Mouse (Mus musculus): ENCODE measurements around the gene Copg2.
"Not testable (repeated sequence)": the region's sequence is repeated elsewhere in the genome, so short reads cannot be mapped to it uniquely, and the experiment has no call there.

Copg2 gene

DNA sequence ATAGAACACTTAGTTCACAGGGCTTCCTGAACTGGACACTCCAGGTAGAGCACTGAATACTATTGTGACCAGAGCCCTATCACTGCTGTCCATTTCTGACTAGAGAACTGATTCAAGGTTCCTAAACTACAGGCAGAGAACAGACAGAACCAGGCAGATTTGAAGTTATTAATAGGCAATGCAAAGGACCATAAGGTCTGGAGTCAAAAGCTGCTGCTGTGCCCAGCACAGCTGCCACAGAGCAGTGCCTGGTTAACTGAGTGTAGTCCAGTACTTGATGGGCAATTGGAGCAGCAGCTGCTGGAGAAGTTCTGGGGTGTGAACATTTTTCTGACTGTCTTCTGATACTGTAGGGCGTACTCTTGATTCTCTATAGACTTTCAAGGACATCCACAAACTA lies 30.1 kb downstream of the Copg2 start:
- TF ChIP-seq CTCF (conservative IDR thresholded peaks at IDR 0.05; ENCODE audit: low read length) (no peak), POU5F1 (IDR thresholded peaks at IDR 0.05; ENCODE audit: borderline replicate concordance, low read length) (no peak), NANOG (IDR thresholded peaks at IDR 0.05; ENCODE audit: borderline replicate concordance, low read length) (no peak)
- no peaks in the 10 kb centered on the region for H3K4me1 ChIP-seq (replicated peaks; ENCODE audit: low read depth, low read length)
- no peak overlapping the region for H3K4me3 ChIP-seq (replicated peaks; ENCODE audit: low read length)
- no peaks in the 10 kb centered on the region for H3K9me3 ChIP-seq (ENCODE audit: low read length)
- H3K36me3 ChIP-seq (ENCODE audit: insufficient read depth, low read length), result no peaks in the 10 kb centered on the region
- H3K27me3 ChIP-seq (ENCODE audit: insufficient read depth, low read length), result no peaks in the 10 kb centered on the region

DNA sequence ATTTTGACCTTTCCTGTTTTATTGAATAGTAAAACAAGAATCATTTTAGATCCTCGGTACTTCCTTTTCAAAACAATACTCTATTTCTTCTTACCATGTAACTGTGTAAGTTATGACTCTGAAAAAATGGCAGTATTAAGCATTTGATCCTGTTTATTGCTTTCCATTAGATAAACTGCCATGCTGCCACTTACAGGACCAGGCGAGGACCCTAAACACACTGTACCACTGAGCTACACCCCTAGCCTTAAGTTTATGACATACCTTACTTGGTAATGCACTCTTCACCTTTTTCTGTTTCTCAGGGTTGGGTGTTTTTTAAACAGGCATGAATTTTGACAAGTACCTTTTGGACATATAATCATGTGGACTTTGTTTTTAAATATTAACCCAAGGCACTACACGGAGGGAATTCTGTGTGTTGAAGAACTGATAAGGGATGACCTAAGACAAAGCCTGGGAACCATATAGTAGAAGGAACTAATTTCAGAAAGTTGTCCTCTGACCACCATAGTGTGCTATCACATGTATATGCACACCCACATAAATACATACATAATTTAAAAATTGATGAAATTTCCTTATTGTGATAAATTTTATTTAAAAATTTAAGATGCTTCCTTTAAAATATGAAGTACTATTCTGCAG lies 31.4 kb downstream of the Copg2 start:
- H3K36me3 ChIP-seq (ENCODE audit: insufficient read depth, low read length), result no peaks in the 10 kb centered on the region
- no peaks in the 10 kb centered on the region for H3K9me3 ChIP-seq (ENCODE audit: low read length)
- TF ChIP-seq NANOG (IDR thresholded peaks at IDR 0.05; ENCODE audit: borderline replicate concordance, low read length), result no peak
- no peak for TF ChIP-seq POU5F1 (IDR thresholded peaks at IDR 0.05; ENCODE audit: borderline replicate concordance, low read length)
- no peak for TF ChIP-seq CTCF (conservative IDR thresholded peaks at IDR 0.05; ENCODE audit: low read length)
- no peaks in the 10 kb centered on the region for H3K27me3 ChIP-seq (ENCODE audit: insufficient read depth, low read length)
- H3K4me1 ChIP-seq (replicated peaks; ENCODE audit: low read depth, low read length), result no peaks in the 10 kb centered on the region
- no peak overlapping the region for H3K4me3 ChIP-seq (replicated peaks; ENCODE audit: low read length)

DNA sequence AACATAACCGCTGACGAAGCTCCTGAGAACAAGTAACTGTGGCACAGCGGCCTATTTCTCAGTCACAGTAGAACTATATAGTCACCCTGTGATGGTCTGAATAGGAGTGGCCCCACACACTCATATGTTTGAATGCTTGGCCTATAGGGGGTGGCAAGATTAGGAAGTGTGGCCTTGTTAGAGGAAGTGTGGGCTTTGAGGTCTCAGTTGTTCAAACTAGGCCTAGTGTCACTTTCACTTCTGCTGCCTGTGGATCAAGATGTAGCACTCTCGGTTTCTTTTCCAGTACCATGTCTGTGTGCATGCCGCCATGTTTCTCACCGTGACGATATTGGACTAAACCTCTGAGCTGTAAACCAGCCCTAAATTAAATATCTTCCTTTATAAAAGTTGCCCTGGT lies 40.6 kb downstream of the Copg2 start:
- Histone ChIP-seq H3K9me3 (ENCODE audit: low read length) (no peaks in the 10 kb centered on the region), H3K4me1 (replicated peaks; ENCODE audit: low read depth, low read length) (no peaks in the 10 kb centered on the region), H3K27me3 (ENCODE audit: insufficient read depth, low read length) (no peaks in the 10 kb centered on the region), H3K36me3 (ENCODE audit: insufficient read depth, low read length) (peaks cover 16% of the 10 kb centered on the region), H3K4me3 (replicated peaks; ENCODE audit: low read length) (no peak overlapping the region)
- TF ChIP-seq CTCF (conservative IDR thresholded peaks at IDR 0.05; ENCODE audit: low read length) (no peak), POU5F1 (IDR thresholded peaks at IDR 0.05; ENCODE audit: borderline replicate concordance, low read length) (no peak), NANOG (IDR thresholded peaks at IDR 0.05; ENCODE audit: borderline replicate concordance, low read length) (no peak)

DNA sequence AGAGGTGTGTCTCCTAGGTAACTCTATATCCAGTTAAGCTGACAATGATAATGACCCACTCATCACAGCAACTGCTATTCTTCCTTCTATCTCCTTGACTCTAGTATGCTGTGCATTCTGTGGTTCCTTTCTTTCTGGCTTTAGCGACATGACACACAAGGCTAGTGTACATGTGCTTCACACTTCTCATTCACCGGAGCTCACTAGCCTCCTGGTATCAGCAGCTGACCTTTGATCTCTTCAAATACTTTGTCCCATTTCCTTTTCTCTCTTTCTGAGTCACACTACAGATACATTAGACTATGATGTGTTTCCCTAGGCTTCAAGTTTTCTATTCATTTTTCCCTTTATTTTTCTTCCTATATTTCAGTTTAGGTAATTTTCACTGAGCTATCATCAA lies 41.4 kb downstream of the Copg2 start:
- TF ChIP-seq POU5F1 (IDR thresholded peaks at IDR 0.05; ENCODE audit: borderline replicate concordance, low read length) (no peak), CTCF (conservative IDR thresholded peaks at IDR 0.05; ENCODE audit: low read length) (no peak), NANOG (IDR thresholded peaks at IDR 0.05; ENCODE audit: borderline replicate concordance, low read length) (no peak)

DNA sequence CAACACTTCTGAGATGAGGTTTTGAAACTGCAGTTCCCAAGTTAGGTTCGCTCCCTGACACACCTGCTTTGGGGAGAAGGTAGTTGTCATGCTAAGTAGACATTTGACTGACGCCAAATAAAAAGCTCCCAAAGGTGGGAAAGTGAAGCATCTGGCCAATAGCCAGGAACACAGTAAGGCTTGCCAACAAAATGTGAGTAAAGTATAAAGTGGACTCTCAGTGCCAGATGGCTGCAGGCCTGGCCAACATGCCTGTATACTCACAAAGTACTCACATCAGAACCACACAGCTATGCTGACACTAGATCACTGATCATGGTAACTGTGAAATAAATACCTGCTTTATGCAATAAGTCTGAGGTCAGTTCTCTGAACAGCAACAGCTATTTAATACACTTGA lies 46.8 kb downstream of the Copg2 start:
- Histone ChIP-seq H3K4me3 (replicated peaks; ENCODE audit: low read length) (no peak overlapping the region), H3K36me3 (ENCODE audit: insufficient read depth, low read length) (peaks cover 7% of the 10 kb centered on the region; the same call in 1 of the 2 replicates), H3K9me3 (ENCODE audit: low read length) (no peaks in the 10 kb centered on the region), H3K27me3 (ENCODE audit: insufficient read depth, low read length) (no peaks in the 10 kb centered on the region), H3K4me1 (replicated peaks; ENCODE audit: low read depth, low read length) (no peaks in the 10 kb centered on the region)
- TF ChIP-seq NANOG (IDR thresholded peaks at IDR 0.05; ENCODE audit: borderline replicate concordance, low read length) (no peak), CTCF (conservative IDR thresholded peaks at IDR 0.05; ENCODE audit: low read length) (no peak), POU5F1 (IDR thresholded peaks at IDR 0.05; ENCODE audit: borderline replicate concordance, low read length) (no peak)

More for the DNA sequence above, 41.4 kb downstream of the Copg2 start:
- no peak overlapping the region for H3K4me3 ChIP-seq (replicated peaks; ENCODE audit: low read length)
- no peaks in the 10 kb centered on the region for H3K9me3 ChIP-seq (ENCODE audit: low read length)
- no peaks in the 10 kb centered on the region for H3K27me3 ChIP-seq (ENCODE audit: insufficient read depth, low read length)
- H3K36me3 ChIP-seq (ENCODE audit: insufficient read depth, low read length), result peaks cover 16% of the 10 kb centered on the region
- no peaks in the 10 kb centered on the region for H3K4me1 ChIP-seq (replicated peaks; ENCODE audit: low read depth, low read length)

DNA sequence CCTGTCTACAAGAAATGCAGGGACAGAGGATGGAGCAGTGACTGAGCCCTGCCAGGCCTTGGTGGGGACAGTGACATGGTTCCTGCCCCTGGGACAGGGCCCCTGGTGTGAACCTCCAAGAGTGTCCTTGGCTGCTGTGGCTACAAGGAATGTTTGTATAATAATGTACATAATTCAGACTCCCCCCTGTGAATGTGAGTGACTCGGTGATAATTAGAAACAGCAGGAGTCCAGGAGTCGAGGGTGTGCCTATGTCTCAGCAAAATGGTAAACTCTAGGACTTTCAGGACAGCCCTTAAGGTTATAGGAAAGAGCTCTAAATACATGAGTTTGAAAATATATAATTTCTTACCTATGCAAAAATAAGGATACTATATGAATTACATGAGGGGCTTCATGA lies 64.4 kb downstream of the Copg2 start:
- no peak overlapping the region for H3K4me3 ChIP-seq (replicated peaks; ENCODE audit: low read length)
- no peaks in the 10 kb centered on the region for H3K36me3 ChIP-seq (ENCODE audit: insufficient read depth, low read length)
- no peaks in the 10 kb centered on the region for H3K27me3 ChIP-seq (ENCODE audit: insufficient read depth, low read length)
- H3K4me1 ChIP-seq (replicated peaks; ENCODE audit: low read depth, low read length), result peaks cover 10% of the 10 kb centered on the region
- TF ChIP-seq POU5F1 (IDR thresholded peaks at IDR 0.05; ENCODE audit: borderline replicate concordance, low read length) (no peak), CTCF (conservative IDR thresholded peaks at IDR 0.05; ENCODE audit: low read length) (no peak), NANOG (IDR thresholded peaks at IDR 0.05; ENCODE audit: borderline replicate concordance, low read length) (no peak)
- no peaks in the 10 kb centered on the region for H3K9me3 ChIP-seq (ENCODE audit: low read length)

DNA sequence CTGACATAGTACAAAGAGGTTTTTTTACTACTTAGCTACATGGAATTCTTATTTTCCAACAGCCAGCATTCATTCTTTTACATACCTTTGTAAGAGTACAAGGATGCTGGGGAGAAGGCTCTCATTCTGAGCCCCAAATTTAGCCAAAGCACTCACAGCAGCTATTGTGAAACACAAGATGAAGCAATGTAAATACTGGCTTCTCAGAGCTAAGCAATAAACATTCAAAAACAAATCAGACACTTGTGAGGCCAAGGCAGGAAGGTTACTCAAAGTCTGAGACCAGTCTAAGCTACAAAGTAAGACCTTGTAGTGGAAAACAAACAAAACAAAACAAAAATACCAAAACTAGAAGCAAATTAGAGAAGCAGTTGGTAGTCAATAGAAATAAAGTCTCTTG lies 83.0 kb downstream of the Copg2 start:
- Histone ChIP-seq H3K36me3 (ENCODE audit: insufficient read depth, low read length) (no peaks in the 10 kb centered on the region), H3K27me3 (ENCODE audit: insufficient read depth, low read length) (no peaks in the 10 kb centered on the region), H3K4me1 (replicated peaks; ENCODE audit: low read depth, low read length) (no peaks in the 10 kb centered on the region), H3K4me3 (replicated peaks; ENCODE audit: low read length) (no peak overlapping the region), H3K9me3 (ENCODE audit: low read length) (no peaks in the 10 kb centered on the region)
- TF ChIP-seq POU5F1 (IDR thresholded peaks at IDR 0.05; ENCODE audit: borderline replicate concordance, low read length) (no peak), NANOG (IDR thresholded peaks at IDR 0.05; ENCODE audit: borderline replicate concordance, low read length) (no peak), CTCF (conservative IDR thresholded peaks at IDR 0.05; ENCODE audit: low read length) (no peak)

DNA sequence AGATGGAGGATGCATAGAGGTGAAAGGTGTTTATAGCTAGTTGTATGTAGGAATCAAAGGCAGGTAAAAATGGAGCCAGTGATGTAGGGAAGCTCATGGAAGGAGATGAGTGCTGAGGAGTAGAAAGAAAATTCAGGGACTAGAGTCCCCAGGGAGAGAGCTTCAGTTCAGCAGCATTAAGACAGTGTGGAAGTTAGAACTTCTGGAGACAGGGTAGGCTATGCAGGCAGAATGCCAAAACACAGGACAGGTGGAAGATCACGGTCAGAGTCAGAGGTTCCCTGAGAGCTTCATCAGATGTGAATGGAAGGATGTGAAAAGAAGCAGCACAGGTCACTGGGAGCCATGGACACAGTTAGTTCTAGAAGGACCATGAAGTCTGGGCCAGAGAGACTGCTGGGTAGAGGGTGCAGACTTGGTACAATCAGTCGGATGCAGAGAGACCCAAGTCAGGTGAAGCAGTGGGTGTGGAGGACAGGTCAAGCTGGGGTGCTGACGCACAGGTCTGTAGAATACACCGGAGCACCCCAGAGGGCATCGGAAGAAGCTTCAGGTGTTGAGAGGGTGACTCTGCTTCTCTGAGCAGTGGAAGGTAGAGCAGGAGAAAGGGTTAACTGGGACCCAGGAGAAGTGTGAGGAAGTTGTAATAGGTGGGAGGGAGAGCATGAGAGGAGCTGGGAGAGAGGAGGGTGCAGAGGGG lies 91.4 kb downstream of the Copg2 start:
- TF ChIP-seq NANOG (IDR thresholded peaks at IDR 0.05; ENCODE audit: borderline replicate concordance, low read length) (no peak), CTCF (conservative IDR thresholded peaks at IDR 0.05; ENCODE audit: low read length) (no peak), POU5F1 (IDR thresholded peaks at IDR 0.05; ENCODE audit: borderline replicate concordance, low read length) (no peak)
- H3K4me1 ChIP-seq (replicated peaks; ENCODE audit: low read depth, low read length), result no peaks in the 10 kb centered on the region
- peaks cover 10% of the 10 kb centered on the region for H3K36me3 ChIP-seq (ENCODE audit: insufficient read depth, low read length)

DNA sequence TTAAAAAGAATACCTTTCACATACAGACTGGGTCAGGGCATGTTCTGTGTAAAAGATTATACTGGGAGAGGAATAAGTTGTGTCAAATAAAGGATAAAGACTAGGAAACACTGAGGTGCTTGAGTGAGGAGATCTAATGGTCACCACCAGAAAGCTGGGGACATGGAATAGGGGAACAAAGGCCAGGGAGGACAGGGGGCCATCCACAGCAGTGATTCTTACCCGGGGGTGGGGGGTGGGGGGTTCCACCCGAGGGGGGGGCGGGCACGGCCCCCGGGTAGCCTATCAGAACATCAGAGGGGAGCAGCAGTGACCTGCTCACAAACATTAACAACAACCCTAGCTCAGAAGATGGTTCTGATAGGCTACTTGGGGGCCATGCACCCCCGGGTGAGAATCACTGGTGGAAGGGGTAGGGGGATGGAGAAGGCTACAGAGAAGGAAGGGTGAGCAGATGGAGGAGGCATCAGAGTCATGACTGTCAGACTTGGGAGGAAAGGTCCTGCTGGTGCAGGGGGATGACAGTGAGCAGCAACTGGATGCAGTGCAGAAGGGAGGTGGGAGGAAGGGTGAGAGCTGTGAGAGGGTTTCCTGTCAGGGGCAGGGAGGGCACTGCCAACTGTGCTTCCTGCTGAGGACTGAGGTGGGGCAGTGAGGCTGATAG lies 92.1 kb downstream of the Copg2 start:
- not testable (repeated sequence) for H3K4me3 ChIP-seq (replicated peaks; ENCODE audit: low read length); H3K9me3 ChIP-seq (ENCODE audit: low read length); H3K36me3 ChIP-seq (ENCODE audit: insufficient read depth, low read length); H3K4me1 ChIP-seq (replicated peaks; ENCODE audit: low read depth, low read length); H3K27me3 ChIP-seq (ENCODE audit: insufficient read depth, low read length)

More for the DNA sequence above, 91.4 kb downstream of the Copg2 start:
- Histone ChIP-seq H3K27me3 (ENCODE audit: insufficient read depth, low read length) (0 out of 2 replicates have a peak, but pooled peaks cover 3% of the 10 kb centered on the region), H3K4me3 (replicated peaks; ENCODE audit: low read length) (no peak overlapping the region), H3K9me3 (ENCODE audit: low read length) (no peaks in the 10 kb centered on the region)

DNA sequence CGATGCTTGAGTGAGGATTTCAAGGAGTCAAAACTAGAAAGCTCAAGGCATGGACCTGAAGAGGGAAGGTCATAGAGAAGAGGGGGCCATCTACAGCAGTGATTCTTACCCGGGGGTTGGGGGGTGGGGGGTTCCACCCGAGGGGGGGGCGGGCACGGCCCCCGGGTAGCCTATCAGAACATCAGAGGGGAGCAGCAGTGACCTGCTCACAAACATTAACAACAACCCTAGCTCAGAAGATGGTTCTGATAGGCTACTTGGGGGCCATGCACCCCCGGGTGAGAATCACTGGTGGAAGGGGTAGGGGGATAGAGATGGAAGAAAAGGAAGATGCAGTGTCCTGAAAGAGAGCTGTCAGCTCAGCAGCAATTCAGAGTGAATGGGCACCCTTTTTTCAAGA lies 93.7 kb downstream of the Copg2 start:
- H3K4me1 ChIP-seq (replicated peaks; ENCODE audit: low read depth, low read length); H3K27me3 ChIP-seq (ENCODE audit: insufficient read depth, low read length); H3K9me3 ChIP-seq (ENCODE audit: low read length); H3K36me3 ChIP-seq (ENCODE audit: insufficient read depth, low read length); H3K4me3 ChIP-seq (replicated peaks; ENCODE audit: low read length): not testable (repeated sequence)

All from E14TG2a.4 (cell line).